Mouse (Mus musculus) liver, adult 2 months (tissue): ENCODE data around the gene Htra3.

Experiments
- CTCF ChIP-seq: fragments of 200-500 bp; IDR thresholded peaks from 2 replicates; pipeline ENCODE4 v1.5.1; 2011; ENCODE audit warnings: low read depth, low read length, control low read depth
- POLR2A ChIP-seq: fragments of 200-500 bp; IDR thresholded peaks from 2 replicates; pipeline ENCODE4 v1.6.1; 2011; ENCODE audit warnings: low read length, control low read depth; ENCODE audit not compliant: insufficient read depth; ENCODE audit errors: extremely low read depth

DNA sequence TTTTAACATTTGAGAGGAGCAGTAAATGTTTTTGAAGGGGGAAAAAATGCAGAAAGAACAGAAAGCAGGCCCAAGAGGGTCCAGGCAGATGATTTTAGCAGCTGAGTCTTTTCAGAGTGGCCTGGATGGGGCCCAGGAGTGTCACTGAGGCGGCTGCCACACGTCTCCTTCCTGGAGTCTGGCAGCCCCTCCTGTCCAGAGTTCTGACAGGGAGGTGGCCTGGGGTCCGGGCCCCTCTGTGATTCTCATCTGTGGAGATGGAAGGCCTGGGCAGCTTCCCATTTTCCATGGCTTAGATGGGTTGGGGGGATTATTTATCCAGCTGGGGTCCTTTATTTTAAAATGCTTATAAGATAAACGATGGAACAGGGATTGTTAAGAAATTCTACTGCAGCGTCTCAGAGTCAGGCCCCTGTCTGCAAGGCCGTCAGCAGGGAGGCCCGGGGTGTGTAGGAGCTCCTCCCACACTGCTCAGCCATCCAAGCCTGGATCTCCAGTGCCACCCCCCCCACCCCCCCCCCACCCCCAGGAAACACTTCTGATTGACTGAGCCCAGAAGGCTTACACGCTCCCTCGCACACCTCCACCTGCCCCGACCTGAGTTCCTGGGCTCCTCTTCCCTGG, 37.5 kb downstream of the Htra3 start:
- TF ChIP-seq POLR2A (no peak), CTCF (no peak)
